Mouse (Mus musculus) kidney, embryonic 14.5 days (tissue): ENCODE measurements around the gene Il1b. TPM values are rescaled to one million over a fixed set of nuclear protein-coding genes. Genes with fewer than 3 reads are reported as not detected.

Source experiments
- ATAC-seq: fragments of 200-750 bp; cut with Nextera tagmentation; 2 replicates; pipeline ENCODE4 v1.8.0; 2017; ENCODE audit warnings: moderate number of reproducible peaks, mild to moderate bottlenecking, moderate TSS enrichment, moderate library complexity; ENCODE audit not compliant: low FRiP score, low TSS enrichment
- H3K27ac ChIP-seq: fragments of 300-500 bp; sonication (generic); 2 replicates; pipeline ENCODE4 v1.5.1; 2014; ENCODE audit warnings: low read depth, mild to moderate bottlenecking, low read length, moderate library complexity, mixed read lengths
- H3K27me3 ChIP-seq: fragments of 300-500 bp; sonication (generic); 2 replicates; pipeline ENCODE4 v1.6.1; 2014; ENCODE audit warnings: mild to moderate bottlenecking, low read length; ENCODE audit not compliant: control insufficient read depth, insufficient read depth
- H3K36me3 ChIP-seq: fragments of 300-500 bp; sonication (generic); 2 replicates; pipeline ENCODE4 v1.6.1; 2014; ENCODE audit warnings: low read length, mixed read lengths; ENCODE audit not compliant: control insufficient read depth, insufficient read depth
- H3K4me1 ChIP-seq: fragments of 300-500 bp; sonication (generic); 2 replicates; pipeline ENCODE4 v1.6.1; 2014; ENCODE audit warnings: low read length, mixed read lengths; ENCODE audit not compliant: control insufficient read depth, insufficient read depth
- H3K4me2 ChIP-seq: fragments of 300-500 bp; sonication (generic); replicated peaks from 2 replicates; pipeline ENCODE4 v1.6.1; 2014; ENCODE audit warnings: low read depth, mild to moderate bottlenecking, low read length
- H3K4me3 ChIP-seq: fragments of 300-500 bp; sonication (generic); 2 replicates; pipeline ENCODE4 v1.5.1; 2014; ENCODE audit warnings: mild to moderate bottlenecking, low read length
- H3K9ac ChIP-seq: fragments of 300-500 bp; sonication (generic); 2 replicates; pipeline ENCODE4 v1.6.1; 2014; ENCODE audit warnings: low read depth, mild to moderate bottlenecking, low read length, moderate library complexity
- H3K9me3 ChIP-seq: fragments of 300-500 bp; sonication (generic); 2 replicates; pipeline ENCODE4 v1.6.1; 2016; ENCODE audit warnings: low read length; ENCODE audit not compliant: control insufficient read depth
- WGBS: fragments of 180-500 bp; shearing (Covaris S2); extraction: QIAGEN DNeasy Blood & Tissue Kit; methylation state at CpG from one replicate; pipeline ENCODE4 v1.1.7; 2014; 5-methylcytosine and 5-hydroxymethylcytosine counted together
- polyA plus RNA-seq: library from polyadenylated mRNA; unstranded; fragments of >200 nt; fragmentation: Nextera tagmentation; extraction: Ambion mirVana; gene quantifications from 2 replicates; pipeline ENCODE4 v1.2.1, GENCODE M21; 2014

The Il1b gene
- polyA plus RNA-seq, result not detected in 2 replicates

GRCm38 (mm10) chr2:129371039-129371438 is at the start of gene Il1b:
Gene Il1b (minus strand): TSS chr2:129371139.
- Histone ChIP-seq H3K27me3 (no peaks in the 10 kb centered on the region), H3K27ac (no peak within 1 kb of the TSS), H3K4me3 (no peak within 1 kb of the TSS), H3K4me1 (no peaks in the 10 kb centered on the region), H3K9me3 (no peaks in the 10 kb centered on the region), H3K36me3 (no peaks in the 10 kb centered on the region), H3K9ac (no peak within 1 kb of the TSS), H3K4me2 (no peak within 1 kb of the TSS)
- WGBS, result 76% methylated on average over 3 of the region's 3 CpGs
- no peak for ATAC-seq

GRCm38 (mm10) chr2:129419361-129419880 is 48.5 kb upstream of the Il1b start:
- H3K9ac ChIP-seq, result no peak overlapping the region
- no peaks in the 10 kb centered on the region for H3K9me3 ChIP-seq
- no peak for ATAC-seq
- H3K27me3 ChIP-seq, result no peaks in the 10 kb centered on the region
- 71% methylated on average over 3 of the region's 3 CpGs for WGBS
- H3K4me2 ChIP-seq, result no peak overlapping the region
- no peaks in the 10 kb centered on the region for H3K36me3 ChIP-seq
- H3K27ac ChIP-seq, result no peak overlapping the region
- H3K4me1 ChIP-seq, result no peaks in the 10 kb centered on the region
- no peak overlapping the region for H3K4me3 ChIP-seq

GRCm38 (mm10) chr2:129414593-129414992 is 43.7 kb upstream of the Il1b start:
- Histone ChIP-seq H3K4me3 (no peak overlapping the region), H3K4me1 (no peaks in the 10 kb centered on the region), H3K9ac (no peak overlapping the region), H3K27ac (no peak overlapping the region), H3K36me3 (no peaks in the 10 kb centered on the region), H3K27me3 (no peaks in the 10 kb centered on the region), H3K9me3 (no peaks in the 10 kb centered on the region), H3K4me2 (no peak overlapping the region)
- WGBS, result 92% methylated on average over 3 of the region's 3 CpGs
- no peak for ATAC-seq

DNA sequence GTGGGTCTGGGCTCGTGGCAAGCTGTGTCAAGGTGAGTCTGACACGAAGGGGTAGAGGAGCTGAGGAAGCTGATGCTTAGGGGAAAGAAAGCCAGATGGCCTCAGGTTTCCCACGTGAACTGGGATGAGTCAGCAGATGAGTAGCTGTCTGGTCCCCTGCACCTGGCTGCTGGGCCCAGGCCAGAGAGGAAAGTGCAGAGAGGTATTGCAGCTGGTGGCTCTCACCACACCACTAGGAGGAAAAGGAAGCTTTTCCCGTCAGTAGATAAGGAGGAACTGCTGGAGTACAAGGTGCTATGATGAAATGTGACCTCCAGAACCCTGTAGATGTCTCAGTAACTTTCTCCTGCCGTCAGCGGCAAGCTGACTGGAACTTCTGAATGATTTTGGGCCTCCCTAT is 42.5 kb upstream of the Il1b start:
- H3K9me3 ChIP-seq, result no peaks in the 10 kb centered on the region
- no peak overlapping the region for H3K4me2 ChIP-seq
- H3K4me3 ChIP-seq, result no peak overlapping the region
- no peak overlapping the region for H3K9ac ChIP-seq
- no peaks in the 10 kb centered on the region for H3K27me3 ChIP-seq
- whole genome bisulfite sequencing, result 70% methylated on average over 6 of the region's 6 CpGs
- no peaks in the 10 kb centered on the region for H3K36me3 ChIP-seq
- no peak for ATAC-seq
- no peaks in the 10 kb centered on the region for H3K4me1 ChIP-seq
- H3K27ac ChIP-seq, result no peak overlapping the region

GRCm38 (mm10) chr2:129411651-129412050 is 40.7 kb upstream of the Il1b start:
- H3K4me3 ChIP-seq, result no peak overlapping the region
- WGBS, result 86% methylated on average over 3 of the region's 3 CpGs
- H3K36me3 ChIP-seq, result no peaks in the 10 kb centered on the region
- no peak overlapping the region for H3K4me2 ChIP-seq
- no peak overlapping the region for H3K27ac ChIP-seq
- no peaks in the 10 kb centered on the region for H3K4me1 ChIP-seq
- no peaks in the 10 kb centered on the region for H3K9me3 ChIP-seq
- no peak overlapping the region for H3K9ac ChIP-seq
- no peaks in the 10 kb centered on the region for H3K27me3 ChIP-seq
- ATAC-seq, result no peak

DNA sequence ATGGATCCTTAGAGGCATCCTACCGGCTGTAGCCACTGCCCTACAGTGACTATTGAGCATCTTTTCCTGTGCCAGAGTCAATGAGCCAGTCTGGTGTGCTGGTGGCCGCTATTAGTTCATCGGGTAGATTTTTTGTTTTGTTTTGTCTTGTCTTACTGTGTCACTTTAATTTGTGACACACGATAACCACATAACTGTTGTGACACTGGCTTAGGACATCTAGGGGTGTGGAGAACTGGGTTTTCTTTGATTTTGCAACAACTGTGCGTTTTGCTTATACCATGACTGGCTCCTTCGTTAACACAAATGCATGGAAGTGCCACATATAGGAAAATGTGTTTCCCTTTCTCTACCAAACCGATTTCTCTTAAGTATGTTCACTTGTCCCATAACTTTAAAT is 39.4 kb upstream of the Il1b start:
- WGBS, result 84% methylated on average over 7 of the region's 7 CpGs
- no peaks in the 10 kb centered on the region for H3K27me3 ChIP-seq
- H3K27ac ChIP-seq, result no peak overlapping the region
- H3K9ac ChIP-seq, result no peak overlapping the region
- no peaks in the 10 kb centered on the region for H3K36me3 ChIP-seq
- H3K4me3 ChIP-seq, result no peak overlapping the region
- no peaks in the 10 kb centered on the region for H3K4me1 ChIP-seq
- no peak overlapping the region for H3K4me2 ChIP-seq
- H3K9me3 ChIP-seq, result no peaks in the 10 kb centered on the region
- no peak for ATAC-seq

GRCm38 (mm10) chr2:129408476-129408875 is 37.5 kb upstream of the Il1b start:
- no peaks in the 10 kb centered on the region for H3K36me3 ChIP-seq
- H3K27me3 ChIP-seq, result no peaks in the 10 kb centered on the region
- H3K4me3 ChIP-seq, result no peak overlapping the region
- ATAC-seq, result peak; percentile 77; the same call in 1 of the 2 replicates
- H3K27ac ChIP-seq, result no peak overlapping the region
- H3K4me2 ChIP-seq, result no peak overlapping the region
- no peaks in the 10 kb centered on the region for H3K9me3 ChIP-seq
- H3K9ac ChIP-seq, result no peak overlapping the region
- H3K4me1 ChIP-seq, result no peaks in the 10 kb centered on the region
- 20% methylated on average over 18 of the region's 18 CpGs for WGBS

- WGBS, result 90% methylated on average over 13 of the region's 13 CpGs
- H3K9ac ChIP-seq, result no peak overlapping the region
- no peaks in the 10 kb centered on the region for H3K36me3 ChIP-seq
- no peak overlapping the region for H3K4me2 ChIP-seq
- no peaks in the 10 kb centered on the region for H3K9me3 ChIP-seq
- H3K27me3 ChIP-seq, result no peaks in the 10 kb centered on the region
- ATAC-seq, result no peak
- no peak overlapping the region for H3K27ac ChIP-seq
- H3K4me3 ChIP-seq, result no peak overlapping the region
- no peaks in the 10 kb centered on the region for H3K4me1 ChIP-seq
These were observed 36.7 kb upstream of the Il1b start for GRCm38 (mm10) chr2:129407596-129407995.

DNA sequence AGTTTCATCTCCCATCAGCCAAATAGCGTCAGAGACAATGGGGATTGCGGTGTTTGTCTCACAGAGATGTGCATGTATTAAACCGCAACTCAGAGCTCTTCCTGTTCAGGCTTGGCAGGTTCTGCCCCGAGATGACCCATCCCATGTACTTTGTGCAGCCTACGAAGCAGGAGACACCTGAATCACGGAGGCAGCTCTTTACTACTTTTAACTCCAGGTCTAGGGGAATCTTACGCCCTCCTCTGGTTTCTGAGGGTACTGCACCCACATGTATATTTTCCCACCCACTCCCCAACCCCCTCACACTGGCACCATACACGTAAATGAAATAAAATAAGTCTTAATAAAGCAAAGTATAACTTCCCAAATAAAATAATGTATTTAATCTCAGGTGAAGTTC is 35.6 kb upstream of the Il1b start:
- Histone ChIP-seq H3K4me3 (no peak overlapping the region), H3K36me3 (no peaks in the 10 kb centered on the region), H3K9ac (no peak overlapping the region), H3K27ac (no peak overlapping the region), H3K4me2 (no peak overlapping the region), H3K4me1 (no peaks in the 10 kb centered on the region), H3K27me3 (no peaks in the 10 kb centered on the region), H3K9me3 (no peaks in the 10 kb centered on the region)
- no peak for ATAC-seq
- 89% methylated on average over 8 of the region's 8 CpGs for WGBS
